Mouse (Mus musculus): ENCODE measurements around the gene Dock10. TPM values are rescaled to one million over a fixed set of nuclear protein-coding genes. Genes with fewer than 3 reads are reported as not detected.

Gene Dock10
- polyA plus RNA-seq, 1 experiment from 2014 or later, result 3.5 TPM

DNA sequence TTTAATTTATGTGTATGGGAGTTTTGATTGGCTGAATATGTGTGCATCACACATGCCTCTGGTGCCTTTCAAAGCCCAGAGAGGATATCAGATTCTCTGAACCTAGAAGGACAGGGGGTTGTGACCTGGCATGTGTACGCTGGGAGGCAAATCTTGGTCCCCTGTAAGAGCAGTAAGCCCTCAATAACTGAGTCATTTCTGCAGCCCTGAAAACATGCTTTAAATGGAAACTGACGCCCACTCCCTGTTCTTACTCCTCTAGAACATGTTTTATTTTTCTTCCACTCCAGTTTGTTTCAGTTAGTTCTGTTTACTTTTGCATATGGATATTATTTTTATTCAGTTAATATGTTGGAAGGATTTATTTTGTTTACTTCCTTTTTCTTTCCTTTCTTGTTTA lies 139.2 kb downstream of the Dock10 start:
- no peak for ATAC-seq
- no peaks in the 10 kb centered on the region for H3K4me1 ChIP-seq (replicated peaks)
- no peak overlapping the region for H3K4me2 ChIP-seq (replicated peaks)
- no peak overlapping the region for H3K27ac ChIP-seq
- no peaks in the 10 kb centered on the region for H3K36me3 ChIP-seq
- no peaks in the 10 kb centered on the region for H3K9me3 ChIP-seq
- no peak overlapping the region for H3K4me3 ChIP-seq (replicated peaks)
- no peaks in the 10 kb centered on the region for H3K27me3 ChIP-seq (replicated peaks)
- H3K9ac ChIP-seq, result no peak overlapping the region
- WGBS, result 73% methylated on average over 2 of the region's 2 CpGs

DNA sequence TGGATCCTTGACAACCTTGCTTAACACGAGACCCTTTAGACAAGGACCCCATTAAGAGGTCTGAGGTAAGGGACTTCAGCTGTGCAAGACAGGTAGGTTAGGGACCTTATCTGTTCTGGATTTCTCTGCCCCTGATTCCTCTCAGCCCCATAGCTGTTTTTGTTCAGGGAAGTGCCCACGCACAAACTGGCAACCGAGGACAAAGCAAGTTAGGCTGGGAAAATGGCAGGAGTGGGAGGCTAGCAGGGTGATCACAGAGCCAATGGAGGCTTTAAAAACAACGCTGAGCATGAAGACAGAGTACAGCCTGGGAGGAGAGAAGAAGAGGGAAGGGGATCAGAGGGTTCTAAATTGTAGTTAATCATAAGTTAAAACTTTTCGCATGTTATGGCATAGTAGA lies 141.7 kb downstream of the Dock10 start:
- H3K9ac ChIP-seq, result no peak overlapping the region
- no peak for ATAC-seq
- H3K4me1 ChIP-seq (replicated peaks), result no peaks in the 10 kb centered on the region
- WGBS, result 78% methylated on average over 5 of the region's 5 CpGs
- H3K36me3 ChIP-seq, result no peaks in the 10 kb centered on the region
- no peak overlapping the region for H3K27ac ChIP-seq
- H3K4me2 ChIP-seq (replicated peaks), result no peak overlapping the region
- H3K9me3 ChIP-seq, result no peaks in the 10 kb centered on the region
- H3K27me3 ChIP-seq (replicated peaks), result no peaks in the 10 kb centered on the region
- H3K4me3 ChIP-seq (replicated peaks), result no peak overlapping the region

DNA sequence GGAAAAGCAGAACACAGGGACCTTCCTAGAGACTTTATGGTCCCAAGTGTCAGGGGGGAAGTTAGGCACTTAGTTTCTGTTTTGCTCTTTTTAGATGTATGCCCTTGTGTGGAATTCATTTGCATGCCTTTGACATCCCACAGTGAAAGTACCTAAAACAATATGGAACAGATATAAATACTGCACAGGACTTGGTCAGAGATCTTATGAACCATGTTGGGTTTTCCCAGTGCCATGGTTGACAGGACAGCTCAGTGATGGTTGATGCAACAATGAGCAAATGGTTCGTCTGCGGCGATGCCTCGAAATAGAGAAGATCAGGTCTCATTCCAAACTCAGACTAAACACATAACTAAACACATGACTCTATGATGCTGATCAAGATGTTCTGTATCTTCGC lies 143.6 kb downstream of the Dock10 start:
- Histone ChIP-seq H3K4me3 (replicated peaks) (no peak overlapping the region), H3K9ac (no peak overlapping the region), H3K27me3 (replicated peaks) (no peaks in the 10 kb centered on the region), H3K36me3 (no peaks in the 10 kb centered on the region), H3K4me1 (replicated peaks) (no peaks in the 10 kb centered on the region), H3K27ac (no peak overlapping the region), H3K4me2 (replicated peaks) (no peak overlapping the region), H3K9me3 (no peaks in the 10 kb centered on the region)
- WGBS, result 91% methylated on average over 5 of the region's 5 CpGs
- no peak for ATAC-seq

DNA sequence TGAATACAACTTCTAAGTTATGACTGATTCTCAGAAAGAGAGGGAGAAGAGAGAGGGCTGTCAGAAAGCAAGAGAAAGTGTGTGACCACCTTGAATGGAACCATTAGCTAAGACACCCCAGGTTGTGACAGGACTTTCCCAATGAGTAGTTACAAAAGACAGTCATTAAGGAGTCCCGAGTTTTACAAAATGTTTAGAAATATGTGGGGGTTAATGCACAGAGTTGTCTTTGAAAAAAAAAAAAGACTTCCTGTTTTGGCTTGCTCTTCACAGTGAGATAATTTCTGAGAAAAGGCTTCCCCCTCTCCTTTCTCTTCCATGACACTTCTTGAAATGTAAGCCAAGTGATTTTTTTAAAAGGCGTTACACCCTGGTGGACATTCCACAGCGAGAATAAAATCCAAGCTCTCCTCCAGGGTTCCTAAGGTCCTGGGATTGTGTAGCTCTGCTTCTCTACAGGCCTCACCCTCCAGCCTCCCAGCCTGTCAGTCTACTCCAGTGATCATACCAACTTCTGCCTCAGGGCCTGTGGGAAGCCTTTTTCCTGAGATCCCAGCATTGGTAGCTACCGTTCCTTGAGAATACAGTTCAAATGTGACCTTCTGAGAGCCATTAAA lies 144.8 kb downstream of the Dock10 start:
- ATAC-seq, result no peak
- Histone ChIP-seq H3K9me3 (no peaks in the 10 kb centered on the region), H3K4me1 (replicated peaks) (no peaks in the 10 kb centered on the region), H3K4me2 (replicated peaks) (no peak overlapping the region), H3K4me3 (replicated peaks) (no peak overlapping the region), H3K27ac (no peak overlapping the region), H3K9ac (no peak overlapping the region), H3K36me3 (no peaks in the 10 kb centered on the region), H3K27me3 (replicated peaks) (no peaks in the 10 kb centered on the region)
- 71% methylated on average over 4 of the region's 4 CpGs for WGBS

DNA sequence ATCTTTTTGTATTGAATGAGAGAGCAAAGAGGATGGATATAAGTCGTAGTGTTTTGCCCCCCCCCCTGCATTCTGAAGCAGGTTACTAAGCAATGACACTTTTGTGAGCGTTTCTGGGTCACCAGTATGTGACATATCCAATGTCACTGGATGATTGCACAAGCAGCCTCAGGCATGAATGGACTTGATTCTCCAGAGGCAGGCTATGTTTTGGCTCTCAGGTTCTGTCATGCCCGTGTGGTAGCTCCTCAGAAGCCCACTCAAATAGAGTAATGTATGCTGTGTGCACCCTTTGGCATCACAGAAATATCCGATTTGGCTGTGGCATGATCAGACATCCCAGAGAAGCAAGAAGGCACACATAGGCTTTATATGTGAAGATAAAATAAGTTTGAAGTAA lies 150.8 kb downstream of the Dock10 start:
- no peaks in the 10 kb centered on the region for H3K9me3 ChIP-seq
- H3K27me3 ChIP-seq (replicated peaks), result no peaks in the 10 kb centered on the region
- no peak overlapping the region for H3K27ac ChIP-seq
- no peak overlapping the region for H3K9ac ChIP-seq
- 81% methylated on average over 4 of the region's 4 CpGs for WGBS
- H3K4me1 ChIP-seq (replicated peaks), result no peaks in the 10 kb centered on the region
- H3K4me3 ChIP-seq (replicated peaks), result no peak overlapping the region
- ATAC-seq, result no peak
- H3K4me2 ChIP-seq (replicated peaks), result no peak overlapping the region
- H3K36me3 ChIP-seq, result no peaks in the 10 kb centered on the region

DNA sequence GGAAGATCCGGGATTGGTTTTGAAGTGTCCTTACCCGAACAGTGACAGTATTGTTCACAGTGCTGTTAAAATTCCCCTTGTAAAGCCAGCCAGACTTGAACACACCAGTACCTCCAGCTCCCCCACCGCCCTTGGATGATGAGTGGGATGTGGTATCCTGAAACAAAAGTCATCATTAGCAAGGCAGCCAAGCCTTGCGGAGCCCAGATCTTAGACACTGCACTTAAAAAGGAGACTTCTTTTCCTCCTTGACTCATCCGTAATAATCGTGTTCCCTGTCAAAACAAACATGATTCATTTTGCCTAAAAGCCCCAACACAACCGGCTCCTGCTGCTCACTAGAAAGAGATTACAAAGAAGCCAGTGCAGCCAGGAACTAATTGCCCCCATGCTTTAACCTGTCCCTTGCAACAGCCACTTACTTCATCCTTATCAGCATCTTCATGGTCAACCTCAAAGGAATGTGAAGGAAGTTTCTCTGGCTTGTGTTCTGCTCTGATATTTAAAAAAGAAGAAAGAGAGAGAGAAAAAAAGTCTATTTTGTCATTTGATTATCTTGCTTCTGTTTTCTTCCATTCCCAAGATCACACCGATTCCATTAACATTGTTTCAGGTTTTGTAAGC lies 152.1 kb downstream of the Dock10 start:
- H3K27ac ChIP-seq, result no peak overlapping the region
- H3K36me3 ChIP-seq, result no peaks in the 10 kb centered on the region
- no peak overlapping the region for H3K9ac ChIP-seq
- no peak overlapping the region for H3K4me2 ChIP-seq (replicated peaks)
- H3K9me3 ChIP-seq, result no peaks in the 10 kb centered on the region
- 34% methylated on average over 8 of the region's 8 CpGs for WGBS
- no peaks in the 10 kb centered on the region for H3K27me3 ChIP-seq (replicated peaks)
- H3K4me1 ChIP-seq (replicated peaks), result no peaks in the 10 kb centered on the region
- no peak for ATAC-seq
- H3K4me3 ChIP-seq (replicated peaks), result no peak overlapping the region

DNA sequence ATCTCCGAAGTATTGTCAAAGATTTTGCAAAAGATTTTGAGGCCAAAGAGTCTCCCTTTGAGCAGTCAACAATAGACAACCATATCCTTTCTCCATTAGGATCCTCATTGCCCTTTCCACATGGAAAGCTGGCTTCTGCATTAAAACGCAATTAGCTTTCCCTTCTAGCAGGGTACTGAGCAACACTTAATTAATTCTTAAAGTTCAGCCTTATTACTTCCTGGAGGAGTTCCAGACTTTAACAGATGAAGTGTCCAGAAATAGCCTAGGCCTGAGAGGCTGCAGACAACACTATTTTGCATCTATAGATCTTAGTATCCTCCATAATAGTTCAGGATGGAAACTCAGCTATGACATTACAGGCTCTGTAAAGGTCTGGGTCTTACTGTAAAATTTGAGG lies 154.0 kb downstream of the Dock10 start:
- Histone ChIP-seq H3K4me2 (replicated peaks) (no peak overlapping the region), H3K4me3 (replicated peaks) (no peak overlapping the region), H3K27ac (no peak overlapping the region), H3K27me3 (replicated peaks) (no peaks in the 10 kb centered on the region), H3K9ac (no peak overlapping the region), H3K4me1 (replicated peaks) (no peaks in the 10 kb centered on the region), H3K9me3 (no peaks in the 10 kb centered on the region), H3K36me3 (no peaks in the 10 kb centered on the region)
- ATAC-seq, result no peak
- WGBS, result 85% methylated on average over 2 of the region's 2 CpGs

DNA sequence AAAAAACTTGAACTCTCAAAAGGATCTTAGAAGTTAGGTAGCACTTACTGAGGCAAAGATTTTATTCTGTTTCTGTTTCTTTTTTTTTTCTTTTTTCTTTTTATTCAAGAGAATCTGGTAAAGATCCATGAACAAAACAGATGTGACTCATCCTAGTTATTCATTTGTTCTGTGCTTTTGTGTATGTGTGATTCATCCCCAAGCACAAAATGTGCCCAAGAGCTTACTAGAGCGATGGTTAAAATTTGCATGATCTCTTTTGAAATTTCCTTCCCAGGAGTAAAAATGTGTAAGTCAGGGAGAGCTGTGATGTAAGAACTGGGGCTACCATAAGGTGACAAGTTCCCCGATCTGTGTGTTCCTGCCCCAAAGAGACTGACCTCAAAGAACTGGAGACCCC lies 155.2 kb downstream of the Dock10 start:
- WGBS, result 87% methylated on average over 2 of the region's 2 CpGs
- Histone ChIP-seq H3K9me3 (no peaks in the 10 kb centered on the region), H3K4me2 (replicated peaks) (no peak overlapping the region), H3K36me3 (no peaks in the 10 kb centered on the region), H3K4me3 (replicated peaks) (no peak overlapping the region), H3K4me1 (replicated peaks) (no peaks in the 10 kb centered on the region), H3K27ac (no peak overlapping the region), H3K27me3 (replicated peaks) (no peaks in the 10 kb centered on the region), H3K9ac (no peak overlapping the region)
- ATAC-seq, result no peak

DNA sequence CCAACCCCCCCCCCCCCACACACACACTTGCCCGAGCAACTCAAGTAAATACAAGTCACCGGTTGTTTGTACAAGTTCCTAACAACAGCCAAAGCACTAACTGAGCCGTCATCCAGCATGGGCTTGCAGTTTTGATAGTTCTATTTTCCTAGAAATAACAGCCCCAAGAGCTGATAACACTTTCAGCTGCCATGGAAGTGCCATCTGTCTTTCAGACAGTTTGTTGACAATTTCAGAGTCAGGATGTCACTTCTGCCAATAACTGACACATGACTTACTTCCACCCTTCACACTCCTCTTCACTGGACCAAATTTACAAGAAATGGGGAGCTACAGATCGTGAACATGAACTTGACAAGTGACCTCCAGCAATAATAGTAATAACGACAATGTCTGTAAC lies 175.0 kb downstream of the Dock10 start:
- H3K4me1 ChIP-seq (replicated peaks), result no peaks in the 10 kb centered on the region
- no peak overlapping the region for H3K9ac ChIP-seq
- no peak overlapping the region for H3K4me2 ChIP-seq (replicated peaks)
- 51% methylated on average over 5 of the region's 5 CpGs for WGBS
- ATAC-seq, result no peak
- H3K27ac ChIP-seq, result no peak overlapping the region
- H3K27me3 ChIP-seq (replicated peaks), result no peaks in the 10 kb centered on the region
- H3K9me3 ChIP-seq, result no peaks in the 10 kb centered on the region
- no peak overlapping the region for H3K4me3 ChIP-seq (replicated peaks)
- no peaks in the 10 kb centered on the region for H3K36me3 ChIP-seq

DNA sequence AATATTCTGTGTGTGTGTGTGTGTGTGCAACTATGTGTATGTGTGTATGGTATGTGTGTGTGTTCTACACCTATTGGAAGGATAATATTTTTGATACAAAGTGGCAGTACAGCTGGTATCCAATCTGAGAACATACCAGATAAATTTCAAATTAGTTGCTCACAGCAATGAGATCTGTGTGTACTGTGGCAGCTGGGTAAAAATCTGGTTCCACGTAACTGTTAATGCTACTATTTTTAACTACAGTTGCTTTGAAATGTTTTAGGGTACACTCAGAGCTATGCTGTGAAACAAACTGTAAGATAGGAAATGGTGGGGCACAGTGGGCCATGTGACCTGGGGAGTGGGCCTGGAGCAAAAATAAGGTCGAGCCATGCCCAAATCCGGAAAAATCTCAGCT lies 176.1 kb downstream of the Dock10 start:
- no peak for ATAC-seq
- no peaks in the 10 kb centered on the region for H3K4me1 ChIP-seq (replicated peaks)
- 92% methylated on average over 3 of the region's 3 CpGs for WGBS
- no peaks in the 10 kb centered on the region for H3K27me3 ChIP-seq (replicated peaks)
- H3K9ac ChIP-seq, result no peak overlapping the region
- no peak overlapping the region for H3K27ac ChIP-seq
- no peaks in the 10 kb centered on the region for H3K9me3 ChIP-seq
- H3K4me2 ChIP-seq (replicated peaks), result no peak overlapping the region
- H3K4me3 ChIP-seq (replicated peaks), result no peak overlapping the region
- H3K36me3 ChIP-seq, result no peaks in the 10 kb centered on the region

DNA sequence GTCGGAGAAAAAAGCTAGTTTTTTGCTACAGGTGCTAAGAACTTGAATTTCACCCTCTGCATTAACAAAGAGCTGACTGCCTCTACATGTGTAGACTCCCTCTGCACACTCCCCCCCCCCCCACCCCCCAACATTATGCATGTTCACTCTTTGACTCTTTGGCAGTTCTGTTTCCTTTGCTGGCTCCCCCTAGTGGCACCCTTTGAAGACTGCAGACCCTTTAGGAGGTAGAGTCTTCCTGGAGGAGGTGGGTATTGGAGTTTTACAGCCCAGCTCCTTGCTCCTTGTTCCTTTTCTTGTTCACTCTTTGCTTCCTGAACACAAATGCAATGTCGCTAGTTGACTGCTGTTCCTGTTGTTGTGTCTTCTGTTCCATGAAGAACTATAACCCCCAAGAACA lies 181.4 kb downstream of the Dock10 start:
- H3K4me3 ChIP-seq (replicated peaks), result no peak overlapping the region
- H3K27me3 ChIP-seq (replicated peaks), result no peaks in the 10 kb centered on the region
- 89% methylated on average over 2 of the region's 2 CpGs for WGBS
- H3K36me3 ChIP-seq, result no peaks in the 10 kb centered on the region
- ATAC-seq, result no peak
- no peak overlapping the region for H3K4me2 ChIP-seq (replicated peaks)
- no peak overlapping the region for H3K9ac ChIP-seq
- H3K27ac ChIP-seq, result no peak overlapping the region
- no peaks in the 10 kb centered on the region for H3K9me3 ChIP-seq
- H3K4me1 ChIP-seq (replicated peaks), result no peaks in the 10 kb centered on the region

DNA sequence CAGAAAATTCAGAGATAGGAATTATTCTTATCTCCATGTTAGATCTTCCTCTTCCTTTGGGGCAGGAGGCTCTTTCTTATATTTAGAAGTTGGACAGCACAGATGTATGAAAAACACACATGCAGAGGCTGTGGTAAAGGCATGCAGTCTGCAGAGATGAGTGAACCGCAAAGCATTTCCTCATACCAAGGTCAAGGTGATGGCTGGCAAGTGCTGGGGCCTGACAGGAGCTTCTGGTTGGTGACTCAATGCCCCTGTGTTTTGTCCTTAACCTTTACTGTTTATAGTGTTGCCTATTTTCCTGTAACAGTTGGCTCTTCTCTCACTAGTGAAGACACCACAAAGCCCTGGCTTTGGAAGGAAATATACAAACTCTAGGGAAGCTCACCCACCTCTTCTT lies 201.9 kb downstream of the Dock10 start:
- Histone ChIP-seq H3K36me3 (no peaks in the 10 kb centered on the region), H3K4me1 (replicated peaks) (no peaks in the 10 kb centered on the region), H3K9ac (no peak overlapping the region), H3K4me3 (replicated peaks) (no peak overlapping the region), H3K27ac (no peak overlapping the region), H3K9me3 (no peaks in the 10 kb centered on the region), H3K4me2 (replicated peaks) (no peak overlapping the region), H3K27me3 (replicated peaks) (no peaks in the 10 kb centered on the region)
- ATAC-seq, result no peak
- 91% methylated on average over 1 of the region's 1 CpGs for WGBS

DNA sequence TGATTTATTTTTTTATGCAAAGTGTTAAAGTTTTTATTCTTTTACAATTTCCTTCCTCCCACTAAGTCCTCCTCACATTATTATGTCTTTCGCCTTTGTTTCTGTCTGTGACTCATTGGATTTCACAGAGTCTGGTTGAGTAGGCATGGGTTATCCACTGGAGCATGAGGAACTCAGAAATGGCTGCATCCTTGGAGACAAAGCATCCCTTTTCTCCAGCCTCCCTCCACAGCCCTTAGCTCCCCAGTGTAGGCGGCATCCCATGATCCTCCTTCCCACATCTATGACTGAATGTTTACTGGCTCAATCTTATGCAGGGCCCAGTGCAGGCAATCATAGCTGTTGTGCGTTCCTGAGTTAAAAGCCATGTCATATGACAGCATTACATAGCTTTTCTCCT lies 216.8 kb downstream of the Dock10 start:
- Histone ChIP-seq H3K36me3 (no peaks in the 10 kb centered on the region), H3K27me3 (replicated peaks) (no peaks in the 10 kb centered on the region), H3K9me3 (no peaks in the 10 kb centered on the region), H3K4me2 (replicated peaks) (no peak overlapping the region), H3K27ac (no peak overlapping the region), H3K4me3 (replicated peaks) (no peak overlapping the region), H3K9ac (no peak overlapping the region), H3K4me1 (replicated peaks) (no peaks in the 10 kb centered on the region)
- WGBS, result 96% methylated on average over 3 of the region's 3 CpGs
- no peak for ATAC-seq
